Mouse (Mus musculus) hindbrain, embryonic 10.5 days (tissue): ENCODE results near the gene Psmc6. TPM values are rescaled to one million over a fixed set of nuclear protein-coding genes. Genes with fewer than 3 reads are reported as not detected.

Experiments used
- DNase-seq: peaks from one replicate; pipeline ENCODE4 v3.0.0-alpha.2; 2017; ENCODE audit warnings: low spot score
- H3K27ac ChIP-seq: fragments of 300-500 bp; sonication (generic); 2 replicates; pipeline ENCODE4 v1.5.1; 2016; ENCODE audit warnings: mild to moderate bottlenecking, moderate library complexity
- H3K27me3 ChIP-seq: fragments of 300-500 bp; sonication (generic); 2 replicates; pipeline ENCODE4 v1.6.1; 2016; ENCODE audit warnings: mild to moderate bottlenecking; ENCODE audit not compliant: poor library complexity, insufficient read depth, severe bottlenecking
- H3K36me3 ChIP-seq: fragments of 300-500 bp; sonication (generic); 2 replicates; pipeline ENCODE4 v1.6.1; 2016; ENCODE audit warnings: mild to moderate bottlenecking, moderate library complexity
- H3K4me1 ChIP-seq: fragments of 300-500 bp; sonication (generic); replicated peaks from 2 replicates; pipeline ENCODE4 v1.6.1; 2016; ENCODE audit warnings: mild to moderate bottlenecking
- H3K4me3 ChIP-seq: fragments of 300-500 bp; sonication (generic); 2 replicates; pipeline ENCODE4 v1.5.1; 2016; ENCODE audit warnings: mild to moderate bottlenecking, moderate library complexity
- H3K9me3 ChIP-seq: fragments of 300-500 bp; sonication (generic); 2 replicates; pipeline ENCODE4 v1.6.1; 2016; ENCODE audit warnings: mild to moderate bottlenecking, moderate library complexity
- WGBS: fragments of 180-500 bp; shearing (Covaris S2); methylation state at CpG from one replicate; pipeline ENCODE4 v1.1.7; 2016; 5-methylcytosine and 5-hydroxymethylcytosine counted together
- polyA plus RNA-seq: library from polyadenylated mRNA; unstranded; fragments of >200 nt; fragmentation: Nextera tagmentation; extraction: Ambion mirVana; gene quantifications from 2 replicates; pipeline ENCODE4 v1.2.1, GENCODE M21; 2016

Gene Psmc6
- polyA plus RNA-seq, result 168 and 199 TPM in 2 replicates

- DNase-seq, result peak; percentile 92
- Histone ChIP-seq H3K4me1 (peaks cover 12% of the 10 kb centered on the region), H3K4me3 (peak within 1 kb of the TSS; percentile 93), H3K9me3 (no peaks in the 10 kb centered on the region), H3K36me3 (peaks cover 38% of the 10 kb centered on the region), H3K27me3 (no peaks in the 10 kb centered on the region), H3K27ac (peak within 1 kb of the TSS; percentile 96)
- under 1% methylated on average over 44 of the region's 44 CpGs for WGBS
These were observed at the start of gene Psmc6 for GRCm38 (mm10) chr14:45329589-45330181. TSS of gene Psmc6 (plus strand) at chr14:45329788.

GRCm38 (mm10) chr14:45282066-45282465, 47.5 kb upstream of the Psmc6 start:
- H3K4me3 ChIP-seq, result no peak overlapping the region
- no peak for DNase-seq
- H3K27ac ChIP-seq, result no peak overlapping the region
- no peaks in the 10 kb centered on the region for H3K9me3 ChIP-seq
- no peaks in the 10 kb centered on the region for H3K4me1 ChIP-seq
- WGBS, result 83% methylated on average over 3 of the region's 3 CpGs
- H3K27me3 ChIP-seq, result no peaks in the 10 kb centered on the region
- H3K36me3 ChIP-seq, result peaks cover 24% of the 10 kb centered on the region

DNA sequence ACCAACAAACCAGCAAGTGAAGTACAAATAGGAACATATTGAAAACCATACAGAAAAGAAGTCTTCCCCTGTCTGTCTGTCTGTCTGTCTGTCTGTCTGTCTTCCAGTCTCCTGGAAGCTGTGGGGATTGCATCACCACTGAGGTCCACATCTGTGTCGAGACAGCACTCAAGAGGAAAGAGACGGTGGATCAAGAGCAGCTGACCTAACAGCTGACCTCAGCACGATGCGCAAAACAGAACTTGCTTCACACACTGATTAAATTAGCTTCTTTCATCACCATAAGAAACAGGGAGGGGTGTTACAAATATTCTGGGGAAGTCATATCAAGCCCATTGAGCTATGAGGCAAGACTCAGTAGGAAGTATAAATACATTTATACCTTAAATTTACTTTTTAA, 38.0 kb upstream of the Psmc6 start:
- Histone ChIP-seq H3K4me1 (0 out of 2 replicates have a peak, but pooled peaks cover 3% of the 10 kb centered on the region), H3K27me3 (no peaks in the 10 kb centered on the region), H3K4me3 (no peak overlapping the region), H3K27ac (no peak overlapping the region), H3K36me3 (peaks cover 38% of the 10 kb centered on the region), H3K9me3 (no peaks in the 10 kb centered on the region)
- 83% methylated on average over 4 of the region's 4 CpGs for WGBS
- no peak for DNase-seq

DNA sequence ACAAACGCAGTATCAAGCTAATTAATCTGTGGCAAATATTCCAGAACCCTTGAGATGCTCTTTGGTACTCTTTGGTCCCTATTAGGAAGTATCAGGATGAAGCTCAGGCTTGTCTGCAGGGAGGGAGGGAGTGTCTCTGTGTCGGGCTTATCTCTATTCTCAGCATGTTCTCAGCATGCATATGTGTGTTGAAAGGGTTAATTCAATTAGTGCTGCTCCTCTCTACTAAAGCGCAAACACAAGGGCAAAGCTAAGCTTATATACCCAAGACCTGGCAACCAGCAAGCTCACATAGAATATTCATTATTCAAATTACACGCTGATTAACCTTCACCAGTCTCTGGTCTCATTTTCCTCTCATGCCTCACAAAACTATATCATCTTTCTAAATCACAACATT, 25.6 kb upstream of the Psmc6 start:
- no peak overlapping the region for H3K27ac ChIP-seq
- no peak for DNase-seq
- no peaks in the 10 kb centered on the region for H3K27me3 ChIP-seq
- no peaks in the 10 kb centered on the region for H3K4me1 ChIP-seq
- H3K9me3 ChIP-seq, result no peaks in the 10 kb centered on the region
- H3K4me3 ChIP-seq, result no peak overlapping the region
- 57% methylated on average over 4 of the region's 4 CpGs for WGBS
- peaks cover 34% of the 10 kb centered on the region for H3K36me3 ChIP-seq

GRCm38 (mm10) chr14:45304389-45304788, 25.2 kb upstream of the Psmc6 start:
- no peak overlapping the region for H3K4me3 ChIP-seq
- no peak for DNase-seq

DNA sequence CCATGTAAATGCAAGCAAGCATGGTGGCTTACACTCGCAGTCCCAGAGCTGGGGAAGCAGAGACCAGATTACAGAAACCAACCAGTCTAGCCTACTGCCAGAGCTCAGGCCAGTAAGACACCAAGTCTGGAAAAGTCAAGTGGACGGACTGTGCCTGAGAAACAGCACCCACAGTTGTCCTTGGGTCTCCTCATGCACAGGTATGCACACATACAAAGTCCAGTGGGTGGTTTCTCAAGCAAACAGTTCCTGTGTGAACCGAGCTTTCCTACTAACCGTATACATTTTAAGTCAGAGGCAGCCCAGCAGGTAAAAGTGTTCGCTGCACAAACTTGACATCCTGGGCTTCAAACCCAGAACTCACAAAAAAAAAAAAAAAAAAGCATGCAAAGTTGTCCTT, 23.7 kb upstream of the Psmc6 start:
- DNase-seq, result no peak
- Histone ChIP-seq H3K36me3 (peaks cover 22% of the 10 kb centered on the region), H3K9me3 (no peaks in the 10 kb centered on the region), H3K4me1 (no peaks in the 10 kb centered on the region), H3K27ac (no peak overlapping the region), H3K4me3 (no peak overlapping the region), H3K27me3 (no peaks in the 10 kb centered on the region)
- 95% methylated on average over 5 of the region's 5 CpGs for WGBS

More at GRCm38 (mm10) chr14:45304389-45304788, 25.2 kb upstream of the Psmc6 start:
- 65% methylated on average over 4 of the region's 4 CpGs for WGBS
- Histone ChIP-seq H3K36me3 (peaks cover 30% of the 10 kb centered on the region), H3K4me1 (no peaks in the 10 kb centered on the region), H3K27me3 (no peaks in the 10 kb centered on the region), H3K9me3 (no peaks in the 10 kb centered on the region), H3K27ac (no peak overlapping the region)

DNA sequence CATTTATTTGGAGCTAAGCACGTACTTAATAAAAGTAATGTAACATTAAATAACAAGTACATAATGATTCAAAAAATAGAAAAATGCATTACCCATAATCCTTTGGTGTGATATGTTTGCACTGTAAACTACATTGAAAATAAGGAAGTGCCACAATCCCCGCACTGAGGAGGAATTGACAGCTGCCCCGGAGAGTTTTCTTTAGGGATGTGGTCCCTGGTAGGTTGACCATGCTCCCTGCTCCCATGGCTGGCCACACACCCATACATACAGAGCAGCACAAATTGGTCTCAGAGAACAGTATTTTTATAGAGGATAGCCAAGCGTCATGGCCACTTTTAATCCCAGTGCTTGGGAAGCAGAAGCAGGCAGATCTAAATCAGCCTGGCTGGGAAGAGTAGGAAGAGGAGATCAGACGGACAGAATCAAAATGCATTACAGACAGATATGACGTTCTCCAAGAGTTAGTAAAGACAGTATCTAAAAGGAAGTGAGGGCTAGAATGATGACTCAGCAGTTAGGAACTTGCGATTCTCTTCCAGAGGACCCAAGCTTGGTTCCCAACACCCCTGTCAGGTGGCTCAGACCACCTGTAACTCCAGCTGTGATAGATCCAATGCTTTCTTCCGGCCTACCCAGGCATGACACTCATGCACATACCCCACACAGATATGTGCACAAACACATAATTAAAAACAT, 21.8 kb upstream of the Psmc6 start:
- no peak for DNase-seq
- H3K9me3 ChIP-seq, result no peaks in the 10 kb centered on the region
- WGBS, result 93% methylated on average over 8 of the region's 8 CpGs

GRCm38 (mm10) chr14:45309646-45310045, 19.9 kb upstream of the Psmc6 start:
- H3K27ac ChIP-seq, result no peak overlapping the region
- H3K36me3 ChIP-seq, result peaks cover 3% of the 10 kb centered on the region; the same call in 1 of the 2 replicates
- 94% methylated on average over 13 of the region's 13 CpGs for WGBS
- no peaks in the 10 kb centered on the region for H3K27me3 ChIP-seq
- H3K4me1 ChIP-seq, result no peaks in the 10 kb centered on the region
- no peaks in the 10 kb centered on the region for H3K9me3 ChIP-seq
- no peak for DNase-seq
- no peak overlapping the region for H3K4me3 ChIP-seq

More for the DNA sequence above, 21.8 kb upstream of the Psmc6 start:
- Histone ChIP-seq H3K4me1 (no peaks in the 10 kb centered on the region), H3K27me3 (no peaks in the 10 kb centered on the region), H3K36me3 (peaks cover 7% of the 10 kb centered on the region; the same call in 1 of the 2 replicates), H3K27ac (no peak overlapping the region), H3K4me3 (no peak overlapping the region)

- Histone ChIP-seq H3K9me3 (no peaks in the 10 kb centered on the region), H3K36me3 (peaks cover 3% of the 10 kb centered on the region; the same call in 1 of the 2 replicates), H3K27me3 (no peaks in the 10 kb centered on the region), H3K27ac (no peak overlapping the region), H3K4me3 (no peak overlapping the region), H3K4me1 (no peaks in the 10 kb centered on the region)
- 94% methylated on average over 14 of the region's 14 CpGs for WGBS
- DNase-seq, result no peak
These were observed 19.5 kb upstream of the Psmc6 start for GRCm38 (mm10) chr14:45310101-45310500.

DNA sequence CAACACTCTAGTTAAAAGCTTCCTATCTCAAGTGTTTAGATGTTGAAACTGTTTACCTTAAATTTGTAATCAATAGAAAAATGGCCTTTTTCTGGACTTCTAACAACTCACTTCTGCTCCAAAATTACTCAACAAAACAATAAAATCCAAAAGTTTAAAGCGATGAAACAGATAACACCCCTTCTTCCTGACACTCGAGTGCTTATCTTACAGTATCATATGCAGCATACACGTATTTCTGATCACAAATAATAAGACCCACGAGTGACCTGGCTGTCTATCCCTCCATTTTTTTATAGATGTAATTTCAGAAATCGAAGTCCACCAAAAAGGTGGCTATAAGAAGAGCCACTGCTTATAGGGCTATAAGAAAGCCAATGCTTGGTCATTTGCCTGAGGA, 12.7 kb upstream of the Psmc6 start:
- Histone ChIP-seq H3K27me3 (no peaks in the 10 kb centered on the region), H3K4me1 (peaks cover 16% of the 10 kb centered on the region), H3K27ac (no peak overlapping the region), H3K4me3 (peak overlapping the region; percentile 75), H3K36me3 (no peaks in the 10 kb centered on the region), H3K9me3 (no peaks in the 10 kb centered on the region)
- 86% methylated on average over 5 of the region's 5 CpGs for WGBS
- no peak for DNase-seq

- Histone ChIP-seq H3K27me3 (no peaks in the 10 kb centered on the region), H3K36me3 (no peaks in the 10 kb centered on the region), H3K27ac (peak overlapping the region; percentile 98), H3K9me3 (no peaks in the 10 kb centered on the region), H3K4me3 (peak overlapping the region; percentile 75), H3K4me1 (peaks cover 16% of the 10 kb centered on the region)
- DNase-seq, result no peak
- WGBS, result under 1% methylated on average over 38 of the region's 38 CpGs
These were observed 11.6 kb upstream of the Psmc6 start for GRCm38 (mm10) chr14:45317921-45318411.

DNA sequence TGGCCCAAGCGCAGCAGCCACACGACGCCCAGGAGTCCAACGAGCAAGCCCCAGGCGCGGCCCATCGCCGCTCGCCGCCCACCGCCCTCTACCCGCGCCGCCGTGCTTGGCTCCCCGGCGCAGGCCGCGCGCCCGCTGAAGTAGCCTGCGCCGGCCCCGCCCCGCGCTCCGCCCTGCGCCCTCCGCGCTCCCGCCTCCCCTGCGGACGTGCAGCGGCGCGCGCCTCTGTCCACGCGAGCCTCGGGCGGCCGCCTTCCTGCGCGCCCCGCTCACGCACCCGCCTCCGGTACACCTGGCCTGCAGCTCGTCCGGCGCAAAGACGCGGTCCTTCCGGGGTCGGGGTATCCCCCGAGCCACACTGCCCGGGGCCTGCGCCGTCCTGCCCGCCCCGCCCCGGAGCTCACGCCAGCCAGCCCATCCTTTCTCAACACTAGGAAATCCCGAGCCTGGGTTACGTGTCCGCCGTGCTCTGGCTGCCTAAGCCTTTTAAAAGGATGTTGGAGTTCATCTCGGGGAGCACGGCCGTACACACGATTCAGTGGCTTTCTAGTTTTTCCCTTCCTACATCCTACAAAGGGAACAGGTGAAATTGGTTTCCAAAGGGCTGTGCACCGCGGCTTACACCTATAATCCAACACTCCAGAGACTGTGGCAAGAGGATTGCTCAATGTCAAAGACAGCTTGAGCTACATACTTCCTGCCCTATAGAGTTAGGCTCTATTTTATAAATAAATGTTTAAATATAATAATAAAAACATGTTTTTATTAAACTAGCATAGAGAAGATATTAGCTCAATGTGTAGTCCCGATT, 11.0 kb upstream of the Psmc6 start, which contains the start of gene Ero1l:
Ero1l (minus strand) TSS at position 346 of the 811 bp plus-strand sequence.
- peak within 1 kb of the TSS; percentile 98 for H3K27ac ChIP-seq
- DNase-seq, result peak; percentile 82
- H3K36me3 ChIP-seq, result no peaks in the 10 kb centered on the region
- H3K4me1 ChIP-seq, result peaks cover 16% of the 10 kb centered on the region
- peak within 1 kb of the TSS; percentile 75 for H3K4me3 ChIP-seq
- H3K27me3 ChIP-seq, result no peaks in the 10 kb centered on the region
- H3K9me3 ChIP-seq, result no peaks in the 10 kb centered on the region
- WGBS, result 2% methylated on average over 73 of the region's 74 CpGs
